Mouse (Mus musculus) gastrocnemius, postnatal 10 days (tissue): Measurements from ENCODE around the gene Mindy4. TPM values are rescaled to one million over a fixed set of nuclear protein-coding genes. Genes with fewer than 3 reads are reported as not detected.

Experiments
- DNase-seq: peaks from one replicate; pipeline ENCODE4 v3.0.0; 2021; ENCODE audit warnings: mixed read lengths
- total RNA-seq, 2 experiments: library from RNA; stranded (reverse); gene quantifications; 2 replicates each; pipeline ENCODE4 v1.2.3; 2021

The Mindy4 gene
- total RNA-seq, 2 experiments from 2014 or later = 3.3 to 4.1 TPM

DNA sequence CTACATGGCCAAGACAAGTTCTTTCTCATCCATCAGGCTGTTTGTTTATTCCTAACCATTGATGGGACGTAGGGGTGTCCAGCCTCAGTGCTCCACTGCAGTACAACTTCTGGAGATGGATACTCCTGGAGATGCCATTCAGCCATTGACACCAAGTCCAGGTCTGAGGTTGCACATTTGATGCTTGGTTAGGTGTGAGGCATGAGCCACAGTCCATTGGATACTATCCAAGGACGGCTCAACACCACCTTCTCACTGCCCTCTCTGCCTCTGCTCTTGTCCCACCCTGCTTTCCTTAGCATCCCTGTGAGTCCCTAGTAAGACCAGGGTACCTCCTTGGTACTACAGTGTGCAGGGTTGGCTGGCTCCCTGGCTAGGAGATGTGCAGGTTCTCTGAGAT, 96.7 kb downstream of the Mindy4 start:
- DNase-seq = no peak

DNA sequence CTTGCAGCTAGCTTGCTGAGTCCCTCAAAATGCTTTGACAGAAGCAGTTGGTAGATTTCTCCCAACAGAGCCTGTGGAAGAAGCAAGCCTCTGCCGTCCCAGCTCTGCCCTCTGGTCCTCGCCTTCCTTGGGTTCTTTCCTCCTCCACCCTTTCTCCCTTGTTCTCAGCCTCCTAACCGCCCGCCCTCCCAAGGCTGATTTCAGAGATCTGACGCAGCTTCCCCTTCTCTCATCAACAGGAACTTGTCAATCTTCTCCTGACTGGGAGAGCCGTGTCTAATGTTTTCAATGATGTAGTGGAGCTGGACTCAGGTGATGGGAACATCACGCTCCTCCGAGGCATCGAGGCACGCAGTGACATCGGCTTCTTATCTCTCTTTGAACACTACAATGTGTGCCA, 97.5 kb downstream of the Mindy4 start:
- DNase-seq = no peak

DNA sequence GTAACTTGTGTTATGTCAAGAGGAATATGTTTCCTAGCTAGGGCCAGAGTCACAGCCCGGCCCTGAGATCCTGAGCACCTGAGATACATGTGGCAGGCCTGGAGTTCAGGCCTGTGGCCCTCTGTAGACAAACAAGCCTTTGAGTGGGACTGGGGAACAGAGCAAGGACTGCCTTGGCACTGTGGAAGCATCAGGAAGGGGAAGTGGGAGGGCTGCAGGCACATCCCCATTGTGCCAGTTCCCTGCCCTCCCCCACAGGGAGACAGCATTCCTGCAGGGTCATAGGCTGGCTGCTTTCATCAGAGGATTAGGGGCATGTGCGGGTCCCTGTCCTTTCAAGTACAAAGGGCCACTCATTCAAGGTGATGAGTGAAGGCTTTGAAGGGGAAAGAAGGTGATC, 107.0 kb downstream of the Mindy4 start:
- no peak for DNase-seq

DNA sequence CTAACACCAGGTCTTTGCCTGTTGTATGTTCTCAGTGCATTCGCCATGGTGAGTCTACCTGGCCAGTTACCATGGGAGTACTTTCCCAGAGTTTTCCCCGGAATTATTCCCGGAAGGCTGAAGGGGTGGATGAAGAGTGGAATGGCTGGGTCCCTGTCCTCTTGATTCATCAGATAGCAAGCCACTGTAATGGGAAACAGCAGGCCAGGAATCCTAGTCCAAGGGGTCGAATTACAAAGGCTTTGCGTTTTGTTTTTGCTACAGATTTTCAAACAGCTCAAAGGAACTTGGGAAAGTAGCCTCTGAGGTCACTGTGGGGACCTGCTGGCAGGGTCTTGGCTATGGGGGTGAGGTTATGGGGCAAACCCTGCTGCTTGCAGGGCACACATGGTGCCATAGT, 108.8 kb downstream of the Mindy4 start:
- DNase-seq = no peak

DNA sequence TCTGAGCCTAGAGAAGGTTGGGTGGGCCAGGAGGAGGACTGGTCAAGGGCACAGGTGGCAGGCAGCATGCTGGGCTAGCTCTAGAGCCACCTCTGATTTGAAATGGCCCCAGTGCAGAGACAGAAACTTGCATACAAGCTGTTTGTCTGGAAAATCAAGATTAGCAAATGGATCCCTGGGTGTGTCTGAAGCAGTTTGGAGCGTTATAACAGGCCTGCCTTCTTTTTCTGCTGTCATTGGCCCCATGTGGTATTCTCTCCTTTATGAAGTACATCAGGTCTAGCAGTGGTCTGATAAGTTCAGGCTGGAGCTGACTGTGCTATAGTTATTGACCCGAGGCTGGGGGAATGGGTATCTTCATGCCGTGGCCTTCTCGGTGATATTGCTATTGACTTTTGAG, 110.7 kb downstream of the Mindy4 start:
- no peak for DNase-seq

DNA sequence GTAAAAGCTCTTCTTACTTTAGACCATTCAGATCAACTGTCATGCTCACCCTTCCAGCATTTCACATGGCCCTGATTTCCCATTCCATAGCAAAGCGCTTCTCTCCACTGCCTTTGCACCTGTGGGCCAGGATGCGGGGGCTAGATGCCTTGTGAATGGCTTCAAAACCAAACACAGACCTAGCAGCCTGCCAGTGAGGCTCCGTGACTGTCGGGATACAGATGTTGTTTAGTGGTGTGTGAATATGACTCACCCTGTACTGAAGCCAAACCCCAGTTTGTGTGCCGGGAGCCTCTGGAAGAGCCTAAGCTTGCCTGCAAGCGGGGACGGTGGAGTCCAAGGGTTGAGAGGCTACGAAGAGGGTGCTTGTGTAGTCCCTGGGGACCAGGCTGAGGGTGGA, 111.4 kb downstream of the Mindy4 start:
- no peak for DNase-seq

DNA sequence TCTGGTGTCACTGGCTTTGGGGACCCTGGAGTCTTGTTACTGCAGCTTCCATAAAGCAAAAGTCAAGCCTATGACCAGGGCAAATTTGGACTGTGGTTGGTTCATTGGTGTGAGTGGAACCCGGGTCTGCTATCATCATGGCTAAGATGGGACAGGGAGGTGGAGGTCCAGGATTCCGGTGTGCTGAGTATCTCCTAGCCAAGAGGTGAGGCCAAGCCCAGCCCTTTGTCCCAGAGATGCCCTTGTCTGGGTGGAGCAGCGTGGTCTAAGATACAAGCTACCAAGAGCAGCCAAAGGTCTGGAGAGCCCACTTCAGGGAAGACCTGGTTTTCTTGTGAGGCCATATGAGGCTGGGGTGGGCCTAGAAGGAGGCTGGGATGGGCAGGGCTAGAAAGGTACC, 115.4 kb downstream of the Mindy4 start:
- no peak for DNase-seq

DNA sequence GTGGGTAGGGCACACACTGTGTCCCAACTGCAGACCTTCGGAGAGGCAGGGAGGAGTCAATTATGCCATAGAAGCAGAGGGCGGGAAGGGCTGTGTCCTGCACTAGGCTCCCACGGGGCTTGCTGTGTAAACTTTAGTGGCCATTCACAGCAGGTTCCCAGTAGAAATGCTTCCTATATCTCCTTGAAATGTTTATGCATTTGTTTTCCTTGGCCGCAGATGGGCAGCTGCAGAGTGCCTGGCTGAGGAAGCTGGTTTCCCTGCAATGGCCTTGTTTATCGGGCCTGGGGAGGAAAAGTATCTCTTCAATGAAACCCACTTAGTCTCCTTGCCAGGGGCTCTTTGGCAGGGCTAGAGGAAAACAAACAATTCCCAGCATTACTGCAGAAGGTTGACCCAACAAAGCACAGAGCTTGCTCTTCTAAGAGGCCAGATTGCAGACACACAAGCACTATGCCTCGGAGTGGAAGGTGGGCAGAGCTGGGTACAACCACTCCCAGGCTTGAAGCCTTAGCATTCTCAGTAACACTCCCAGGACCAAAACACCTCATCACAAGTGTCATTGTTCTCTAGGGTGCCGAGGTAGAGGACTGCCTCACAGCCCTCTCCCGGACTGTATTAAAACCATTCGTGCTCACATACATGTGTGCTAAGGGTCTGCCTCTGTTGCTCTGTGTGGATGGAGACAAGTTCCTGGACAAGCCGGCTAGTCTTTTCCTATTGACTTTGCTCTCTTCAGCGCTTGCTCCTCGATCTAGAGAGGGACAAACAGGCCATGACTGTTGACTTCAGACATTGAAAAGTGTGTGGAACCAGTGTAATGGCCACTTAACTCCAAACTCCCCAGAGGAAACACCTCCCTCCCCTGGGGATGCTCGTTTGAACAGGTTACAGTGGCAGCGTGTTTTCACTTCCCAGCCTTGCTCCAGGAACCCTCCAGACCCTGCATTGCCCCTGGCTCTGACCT, 116.7 kb downstream of the Mindy4 start:
- no peak for DNase-seq

DNA sequence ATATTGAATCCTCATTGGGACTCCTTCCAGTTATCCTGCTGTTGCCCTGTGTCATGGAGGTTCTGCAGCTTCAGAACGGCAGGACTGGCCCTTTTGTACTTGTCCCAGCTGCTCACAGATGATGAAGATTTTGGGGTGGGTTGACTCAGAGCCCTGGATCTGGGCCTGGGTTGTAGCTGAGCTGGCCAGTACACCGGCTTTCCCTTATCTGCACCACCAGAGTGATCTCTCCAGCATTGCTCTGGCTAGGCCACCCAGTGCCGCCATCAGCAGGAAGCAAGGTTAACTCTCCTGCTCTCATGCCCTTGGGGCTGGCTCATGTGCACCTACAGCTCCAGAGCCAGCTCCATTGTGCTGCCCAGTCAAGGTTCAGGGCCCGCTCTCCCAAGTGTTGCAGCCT, 117.7 kb downstream of the Mindy4 start:
- DNase-seq = no peak

DNA sequence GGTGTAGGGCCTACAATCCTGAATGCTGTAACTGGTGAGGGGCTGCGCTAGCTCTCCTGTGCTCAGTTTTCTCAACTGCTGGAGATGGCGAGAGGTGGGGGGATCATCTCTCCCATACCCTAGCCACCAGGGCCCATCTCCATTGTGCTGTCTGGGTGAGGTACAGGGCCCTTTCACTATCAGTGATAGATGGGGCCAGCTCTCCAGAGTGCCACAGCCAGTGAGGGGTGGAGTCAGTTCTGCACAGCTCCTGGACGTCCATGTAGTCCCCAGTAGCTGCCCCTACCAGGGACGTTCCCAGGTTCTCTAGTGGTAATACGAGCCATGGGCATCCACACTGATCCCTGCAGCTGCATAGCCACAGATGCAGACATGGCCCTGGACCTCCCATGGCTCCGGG, 118.3 kb downstream of the Mindy4 start:
- DNase-seq = no peak

DNA sequence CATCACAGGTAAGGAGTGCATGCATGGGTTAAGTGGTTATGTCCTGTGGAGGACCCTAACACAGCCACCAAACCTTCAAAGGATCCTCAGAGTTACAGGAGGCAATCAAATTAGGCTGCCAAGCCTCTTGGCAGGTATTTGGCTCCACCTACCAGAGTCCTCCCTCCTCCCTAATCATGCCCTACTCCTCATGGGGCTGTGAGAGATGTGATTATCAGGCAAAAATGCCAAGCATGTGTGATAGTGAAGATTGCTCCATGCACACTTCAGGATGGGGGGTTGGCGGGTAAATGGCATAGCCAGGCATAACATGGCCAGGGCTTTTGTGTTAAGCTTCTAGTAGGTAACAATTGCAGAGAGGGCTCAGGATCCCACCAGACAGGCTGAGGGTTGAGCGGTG, 119.8 kb downstream of the Mindy4 start:
- no peak for DNase-seq

DNA sequence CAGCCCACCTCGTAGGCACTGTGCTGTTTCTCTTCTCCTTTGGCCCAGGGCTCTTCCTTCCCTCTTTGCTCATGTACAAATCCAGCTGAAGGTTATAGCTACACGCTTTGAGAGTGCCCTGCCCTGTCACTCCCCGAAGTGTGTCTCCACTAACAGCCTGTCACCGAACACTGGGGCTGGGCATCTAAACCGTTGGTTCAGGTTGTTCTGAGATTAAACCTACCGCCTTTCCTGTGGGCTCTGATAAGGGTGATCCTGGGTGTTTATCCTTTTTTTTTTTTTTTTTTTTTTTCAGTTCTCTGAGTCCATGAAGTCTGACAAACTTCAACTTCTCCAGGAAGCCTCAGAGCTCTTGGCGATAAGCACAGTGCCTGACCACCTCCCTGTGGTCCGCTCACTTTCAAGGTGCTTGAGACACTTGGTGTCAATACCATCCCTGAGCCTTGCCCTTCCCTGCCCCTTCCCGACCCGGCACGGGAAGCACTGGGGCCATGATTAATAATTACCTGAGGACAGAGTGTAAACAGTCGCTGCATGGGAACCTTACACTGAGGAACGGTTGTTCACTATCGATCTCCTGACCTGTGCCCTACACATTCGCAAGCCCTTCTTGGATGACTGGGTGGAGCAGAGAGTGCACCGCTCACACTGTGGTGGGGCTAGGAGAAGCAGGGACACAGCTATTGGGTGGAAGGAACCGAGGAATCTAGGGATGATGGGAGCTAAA, 120.9 kb downstream of the Mindy4 start:
- no peak for DNase-seq

DNA sequence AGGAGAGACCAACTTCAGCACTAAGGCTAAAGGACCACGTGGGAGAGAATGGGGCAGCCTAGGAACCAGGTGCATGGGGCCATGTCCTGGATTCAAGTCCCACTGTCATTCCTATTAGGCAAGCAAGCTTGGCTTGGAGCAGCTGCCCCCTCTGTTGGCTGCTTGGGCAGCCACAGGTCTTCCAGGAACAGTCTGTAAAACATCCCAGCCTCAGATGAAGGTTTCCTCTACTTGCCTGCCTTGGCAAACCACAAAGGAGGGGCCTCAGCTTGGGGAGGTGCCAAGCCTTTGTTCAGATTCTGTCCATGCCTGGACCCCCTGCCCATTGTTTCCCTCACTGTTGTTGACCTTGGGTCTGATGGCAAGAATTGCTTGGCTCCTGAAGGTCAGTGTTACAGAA, 121.6 kb downstream of the Mindy4 start:
- DNase-seq = no peak

DNA sequence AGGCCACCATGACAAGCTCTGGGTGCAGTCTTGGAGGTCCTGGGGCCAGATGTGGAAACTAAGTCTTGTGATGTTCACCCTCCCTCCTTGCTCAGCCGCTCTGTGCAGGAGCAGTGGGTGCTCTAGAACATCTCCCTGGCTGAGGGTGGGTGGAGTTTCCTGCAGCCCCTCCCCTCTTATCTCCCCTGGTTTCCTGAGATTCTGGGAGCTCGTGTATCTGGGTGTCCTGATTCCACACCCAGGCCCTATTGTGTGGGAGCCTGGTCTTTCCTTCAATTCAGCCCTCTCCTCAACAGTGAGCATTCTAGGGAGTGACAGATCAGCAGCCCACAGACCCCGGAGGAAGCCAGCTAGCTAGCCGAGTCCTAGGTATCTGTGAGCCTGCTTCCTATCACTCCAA, 123.1 kb downstream of the Mindy4 start:
- DNase-seq = no peak

DNA sequence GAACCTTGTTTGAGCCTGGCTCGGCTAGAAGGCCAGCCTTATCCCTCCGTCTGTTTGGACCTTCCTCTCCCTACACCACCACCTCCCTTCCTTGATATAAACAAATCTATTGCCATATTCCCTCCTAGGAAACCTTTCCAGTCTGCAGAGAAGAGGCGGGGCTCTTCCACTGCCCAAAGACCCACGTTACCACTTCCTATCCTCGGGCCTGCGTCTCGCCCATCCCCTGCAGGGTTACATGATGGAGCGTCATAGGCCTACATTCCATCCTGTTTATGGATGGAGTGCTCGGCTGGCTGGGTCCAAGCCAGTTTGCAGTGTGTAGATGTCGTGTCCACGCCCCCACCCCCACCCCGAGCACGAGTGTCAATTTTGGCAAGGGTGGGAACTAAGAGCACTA, 124.1 kb downstream of the Mindy4 start:
- no peak for DNase-seq

DNA sequence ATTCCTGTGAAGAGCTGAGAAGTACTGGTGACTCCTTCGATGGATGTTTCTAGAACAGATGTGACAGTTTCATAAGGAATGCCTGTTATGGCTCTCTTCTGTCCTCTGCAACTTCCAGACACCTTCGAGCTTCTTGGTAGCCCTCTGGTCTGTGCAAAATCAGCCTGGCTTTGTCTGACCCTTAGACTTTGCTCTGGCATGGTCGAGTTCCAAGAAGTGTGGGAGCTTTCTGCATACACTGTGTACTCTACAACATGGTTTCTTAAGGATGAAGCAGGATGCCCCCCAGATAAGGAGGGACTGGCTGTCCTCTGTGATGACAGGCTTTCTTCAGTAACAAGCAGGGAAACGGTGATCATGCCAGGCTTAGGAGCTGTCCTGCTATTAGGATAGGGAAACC, 125.0 kb downstream of the Mindy4 start:
- no peak for DNase-seq

DNA sequence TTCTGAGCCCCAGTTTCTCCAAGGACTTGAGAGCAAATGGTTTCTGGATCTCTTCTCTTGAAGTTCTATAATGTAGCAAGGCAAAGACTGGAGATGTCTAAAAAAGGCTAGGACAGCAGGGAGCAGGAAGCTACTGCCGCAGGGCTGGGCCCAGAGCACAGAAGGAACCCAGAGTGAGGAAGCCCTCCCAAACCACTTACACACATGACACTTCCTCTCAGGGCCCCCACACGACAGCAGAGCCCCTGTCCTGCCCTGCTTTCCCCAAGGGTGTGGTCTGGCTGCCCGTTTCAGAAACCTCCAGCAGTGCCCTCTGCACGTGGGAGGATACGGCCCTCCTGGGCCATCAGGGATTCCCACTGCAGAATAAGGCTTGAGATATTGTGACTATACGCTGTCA, 128.1 kb downstream of the Mindy4 start:
- no peak for DNase-seq

DNA sequence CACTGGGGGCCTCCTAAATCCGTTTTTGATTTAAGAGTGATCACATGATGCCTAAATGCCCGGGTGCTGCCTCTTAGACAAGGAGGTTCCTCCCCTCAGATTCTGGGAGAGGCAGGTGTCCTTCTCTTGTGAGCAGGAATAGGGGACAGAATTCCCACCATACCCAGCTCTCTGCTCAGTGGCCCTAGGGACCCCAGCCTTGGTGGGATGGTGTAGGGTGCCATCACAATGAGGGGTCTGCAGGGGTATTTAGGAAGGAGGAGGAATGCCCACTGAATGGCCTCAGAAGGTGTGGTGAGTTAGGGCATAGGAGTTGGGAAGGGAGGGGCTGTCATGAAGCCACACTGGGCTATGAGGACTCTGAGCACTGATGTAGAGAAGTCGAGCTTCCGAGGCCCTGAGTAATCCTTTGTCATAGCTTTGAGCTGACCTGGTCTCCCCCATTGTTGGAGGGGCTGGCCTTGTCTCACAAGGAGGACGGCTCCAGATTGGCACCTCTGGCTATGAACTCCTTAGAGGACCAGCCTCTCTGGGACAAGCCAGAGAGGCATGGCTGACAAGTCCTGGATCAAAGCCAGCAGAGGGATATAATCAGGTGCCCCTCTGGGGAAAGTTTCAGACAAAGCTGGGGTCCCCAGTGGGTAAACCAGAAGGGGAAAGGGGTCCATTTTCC, 129.1 kb downstream of the Mindy4 start:
- no peak for DNase-seq

DNA sequence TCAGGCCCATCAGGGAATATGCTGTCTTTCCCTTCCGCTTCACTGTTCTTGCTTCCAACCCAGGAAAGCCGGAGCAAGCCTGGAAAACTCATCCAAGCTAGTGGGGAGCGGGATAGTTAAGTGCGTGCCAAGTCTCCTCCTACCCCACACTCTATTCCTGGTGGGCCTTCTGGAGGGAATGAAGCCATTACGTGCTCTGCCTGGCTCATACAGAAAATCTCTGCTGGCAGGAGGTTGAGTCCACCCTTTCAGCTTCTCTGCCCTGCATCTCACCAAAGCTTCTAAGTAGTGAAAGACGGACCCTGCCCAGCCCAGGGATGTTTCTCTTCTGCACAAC, 129.6 kb downstream of the Mindy4 start:
- DNase-seq = no peak

DNA sequence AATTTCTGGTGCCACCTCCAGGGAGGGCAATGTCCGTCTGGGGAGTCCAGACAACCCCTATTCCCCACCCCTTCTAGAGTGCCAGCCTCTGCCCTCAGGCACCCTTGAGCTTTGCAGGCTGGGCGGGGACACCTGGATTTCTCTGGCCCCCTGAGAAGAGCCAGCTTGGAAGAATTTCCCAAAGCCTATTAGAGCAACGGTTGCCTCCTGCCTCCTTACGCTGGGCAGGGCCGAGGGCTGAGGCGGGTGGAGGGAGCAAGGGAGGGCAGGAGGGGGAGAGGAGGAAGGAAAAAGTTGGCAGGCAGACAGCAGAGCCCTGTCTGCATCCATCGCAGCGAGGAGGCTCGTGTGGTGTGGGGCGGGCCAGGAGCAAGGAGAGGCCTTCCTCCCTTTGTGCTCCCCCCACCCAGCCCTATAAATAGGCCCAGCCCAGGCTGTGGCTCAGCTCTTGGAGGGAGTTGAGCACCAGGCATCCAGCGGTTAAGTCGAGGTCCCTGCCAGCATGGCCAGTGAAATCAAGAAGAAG, 132.9 kb downstream of the Mindy4 start, which contains the start of gene Aqp1:
Aqp1 (plus strand) TSS at position 444 of the 526 bp plus-strand sequence.
- DNase-seq = peak; percentile 52

DNA sequence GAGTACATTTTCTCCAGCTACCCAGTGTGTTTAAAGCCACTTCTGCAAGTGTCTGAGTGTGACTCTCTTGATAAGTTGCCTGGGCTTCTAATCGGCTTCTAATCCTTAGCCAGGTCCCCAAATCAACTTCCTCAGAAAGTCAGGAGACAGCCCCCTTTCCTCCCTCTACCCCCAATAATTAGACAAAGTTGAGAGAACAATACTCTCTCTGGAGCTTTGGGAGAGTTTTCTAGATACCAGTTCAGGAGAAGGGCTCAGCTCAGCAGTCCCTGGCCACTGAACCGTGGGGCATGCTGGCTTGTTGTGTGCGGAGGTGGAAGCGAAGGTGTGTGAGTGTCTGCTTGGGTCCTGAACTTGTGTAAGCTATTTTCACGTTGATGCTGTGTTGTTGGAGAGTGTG, 134.1 kb downstream of the Mindy4 start:
- DNase-seq = no peak

DNA sequence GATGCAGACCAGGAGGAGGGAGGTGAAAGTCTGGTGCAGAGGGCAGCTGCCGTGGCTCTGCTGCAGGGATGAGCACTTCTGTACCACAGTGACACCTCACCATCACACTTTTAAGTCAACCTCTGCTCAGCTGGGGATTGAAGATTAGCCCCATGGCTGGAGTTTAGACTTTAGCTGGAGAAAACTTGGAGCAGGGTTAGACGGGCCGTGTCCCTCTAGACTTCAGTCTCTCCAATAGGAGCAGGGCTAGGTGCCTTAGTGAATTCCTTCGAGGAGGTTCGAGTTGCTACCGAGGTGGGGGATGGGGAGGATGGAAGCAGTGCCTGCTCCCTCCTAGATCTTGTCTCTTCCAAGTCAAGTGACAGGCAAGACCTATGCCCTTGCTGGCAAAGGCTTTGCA, 134.9 kb downstream of the Mindy4 start:
- DNase-seq = no peak
